Mouse (Mus musculus): Measurements from ENCODE around the gene F11.

The F11 gene

GRCm38 (mm10) chr8:45261920-45262319 lies at the start of gene F11:
F11 (minus strand) TSS chr8:45262031.
- no peak for DNase-seq (ENCODE audit: low spot score in 2 of 2)

- no peak for DNase-seq (ENCODE audit: low spot score in 2 of 2)
These were observed 49.1 kb upstream of the F11 start for GRCm38 (mm10) chr8:45310967-45311366.

GRCm38 (mm10) chr8:45308366-45308765 lies 46.5 kb upstream of the F11 start, which contains the start of gene Gm45753:
Gm45753 (minus strand) TSS chr8:45308466.
- no peak for DNase-seq (ENCODE audit: low spot score in 2 of 2)

DNA sequence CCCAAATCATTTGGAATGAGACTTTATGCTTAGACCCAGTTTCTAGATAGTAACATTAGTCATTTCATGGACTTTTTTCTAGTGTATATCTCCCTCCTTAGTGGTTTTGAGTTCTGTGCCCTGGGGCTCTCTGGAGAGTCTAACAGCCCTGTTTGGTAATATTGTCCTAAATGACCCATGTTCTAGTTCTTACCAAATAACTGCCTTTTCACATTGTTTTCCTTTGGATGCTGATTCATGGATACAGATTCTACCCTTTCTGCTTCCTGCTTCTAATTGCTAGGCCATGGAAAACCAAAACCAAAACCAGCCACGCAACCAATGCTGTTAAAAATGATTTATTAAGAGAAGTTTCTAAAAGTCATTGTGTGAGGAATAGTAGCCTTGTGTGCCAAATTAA lies 43.6 kb upstream of the F11 start:
- no peak for DNase-seq (ENCODE audit: low spot score in 2 of 2)

DNA sequence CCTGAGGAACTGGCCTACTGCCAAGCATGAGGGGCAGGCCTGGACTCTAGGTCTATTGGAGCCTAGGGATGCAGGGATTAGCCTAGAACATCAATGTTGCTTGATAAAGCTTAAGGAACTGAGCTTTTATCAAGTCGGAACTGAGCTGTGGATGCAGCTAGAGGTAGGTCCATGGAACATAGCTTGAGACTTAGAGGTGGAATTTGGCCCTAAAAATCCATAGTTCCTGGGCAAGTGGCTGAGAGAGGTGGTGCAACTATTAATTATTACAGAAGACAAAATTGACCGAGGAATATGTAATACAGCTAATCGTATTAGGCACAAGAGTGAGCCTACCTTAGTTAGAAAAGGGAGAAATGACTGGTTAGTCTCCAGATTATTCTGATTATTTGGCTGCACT lies 42.5 kb upstream of the F11 start:
- DNase-seq (ENCODE audit: low spot score in 2 of 2), result no peak

DNA sequence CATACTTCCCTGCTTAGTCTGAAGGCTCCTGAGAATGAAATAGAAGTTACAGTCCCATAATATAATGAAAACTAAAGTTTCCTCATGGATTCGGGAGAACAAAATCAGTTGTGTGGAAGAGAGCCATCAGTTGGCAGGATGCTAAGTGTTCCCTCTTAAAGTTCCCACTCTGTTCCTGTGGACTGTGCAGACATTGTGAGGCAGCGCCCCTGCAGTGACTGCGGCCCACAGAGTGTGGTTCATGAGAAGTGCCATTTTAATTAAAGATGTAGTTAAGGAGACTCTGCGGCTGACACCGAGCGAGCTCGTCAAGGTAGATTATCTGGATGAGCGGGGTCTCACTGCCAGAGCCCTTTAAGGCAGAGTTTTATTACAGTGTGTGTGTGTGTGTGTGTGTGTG lies 40.6 kb upstream of the F11 start:
- no peak for DNase-seq (ENCODE audit: low spot score in 2 of 2)

- no peak for DNase-seq (ENCODE audit: low spot score in 2 of 2)
These were observed 33.4 kb upstream of the F11 start for GRCm38 (mm10) chr8:45295276-45295675.

DNA sequence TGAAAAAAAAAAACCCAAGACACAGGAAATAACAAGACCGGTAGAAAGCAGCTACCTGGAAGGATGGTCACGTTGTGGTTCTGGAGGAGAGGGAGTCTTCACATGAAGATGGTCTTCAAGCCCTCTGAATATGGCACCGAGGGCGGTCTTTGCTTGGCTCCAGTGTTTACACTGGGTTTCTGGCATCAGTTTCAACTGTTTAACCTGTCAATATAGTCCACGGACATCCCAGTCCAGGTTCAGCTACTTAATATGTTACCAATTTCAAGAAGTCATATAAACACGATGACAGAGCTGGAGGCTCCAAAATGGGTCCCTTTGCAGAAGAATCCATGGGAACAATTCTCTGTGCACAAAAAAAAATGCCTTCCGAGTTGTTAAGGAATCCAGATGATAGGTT lies 32.9 kb upstream of the F11 start, which contains the start of gene Klkb1:
Gene Klkb1 (minus strand): TSS at position 173 of the 400 bp plus-strand sequence.
- DNase-seq (ENCODE audit: low spot score in 2 of 2), result no peak

GRCm38 (mm10) chr8:45291790-45292189 lies 30.0 kb upstream of the F11 start:
- no peak for DNase-seq (ENCODE audit: low spot score in 2 of 2)

DNA sequence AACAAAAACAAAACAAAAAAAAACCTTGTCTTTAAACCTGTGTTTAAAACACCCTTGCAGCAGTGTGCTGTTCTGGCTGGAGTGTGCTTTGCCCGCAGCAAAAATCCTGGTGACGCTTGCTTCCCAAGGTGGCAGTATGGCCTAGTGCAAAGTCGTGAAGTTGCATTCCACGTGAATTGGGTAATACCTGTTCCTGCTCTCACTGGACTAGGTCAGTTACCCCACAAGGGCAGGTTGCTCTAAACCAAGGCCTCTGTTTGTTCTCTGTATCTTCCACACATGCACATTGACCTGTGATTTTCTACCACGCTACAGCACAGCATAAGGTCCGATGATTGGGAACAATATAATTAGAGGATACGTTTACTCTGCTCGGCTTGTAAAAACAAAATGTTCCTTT lies 19.8 kb upstream of the F11 start:
- DNase-seq (ENCODE audit: low spot score in 2 of 2), result no peak

- no peak for DNase-seq (ENCODE audit: low spot score in 2 of 2)
These were observed 15.6 kb upstream of the F11 start for GRCm38 (mm10) chr8:45277453-45277852.

- DNase-seq (ENCODE audit: low spot score in 2 of 2), result no peak
These were observed 12.5 kb upstream of the F11 start for GRCm38 (mm10) chr8:45274317-45274716.

DNA sequence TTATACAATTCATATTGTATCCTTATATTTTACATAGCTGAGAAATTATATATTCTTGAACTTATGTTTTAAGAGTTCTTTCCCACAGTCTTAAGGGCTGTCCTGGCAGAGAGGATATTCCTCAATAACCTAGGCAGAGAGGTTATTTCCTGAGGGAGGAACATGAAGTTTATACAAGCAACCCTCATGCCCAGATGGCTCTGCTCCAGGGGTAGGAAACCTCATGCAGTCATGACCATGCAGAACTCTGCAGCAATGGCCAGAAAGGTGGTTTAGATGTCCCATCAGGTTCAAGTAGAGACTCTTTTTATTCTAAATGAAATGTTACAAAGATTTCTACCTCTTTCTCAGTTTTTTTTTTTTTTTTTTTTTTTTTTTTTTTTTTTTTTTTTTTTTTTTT lies 7.2 kb upstream of the F11 start:
- no peak for DNase-seq (ENCODE audit: low spot score in 2 of 2)

DNA sequence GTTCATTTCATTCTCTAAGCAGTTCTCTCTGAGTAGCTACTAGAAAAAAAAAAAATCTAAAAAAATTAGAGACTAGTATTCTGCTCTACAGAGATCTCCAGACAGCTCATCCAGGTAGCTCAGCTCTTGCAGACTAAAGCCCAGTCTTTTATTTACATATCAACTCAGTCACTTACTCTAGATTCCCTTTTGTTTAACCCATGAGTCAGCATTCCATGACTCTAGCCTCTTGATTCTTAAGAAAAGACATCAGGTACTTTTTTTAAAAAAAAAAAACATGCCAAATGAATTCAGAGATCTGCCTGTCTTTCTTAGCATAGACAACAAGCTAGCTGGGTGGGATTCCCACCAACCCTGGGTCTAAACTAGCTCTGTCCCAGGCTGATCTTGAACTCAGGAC lies 6.7 kb upstream of the F11 start:
- DNase-seq (ENCODE audit: low spot score in 2 of 2), result no peak

DNA sequence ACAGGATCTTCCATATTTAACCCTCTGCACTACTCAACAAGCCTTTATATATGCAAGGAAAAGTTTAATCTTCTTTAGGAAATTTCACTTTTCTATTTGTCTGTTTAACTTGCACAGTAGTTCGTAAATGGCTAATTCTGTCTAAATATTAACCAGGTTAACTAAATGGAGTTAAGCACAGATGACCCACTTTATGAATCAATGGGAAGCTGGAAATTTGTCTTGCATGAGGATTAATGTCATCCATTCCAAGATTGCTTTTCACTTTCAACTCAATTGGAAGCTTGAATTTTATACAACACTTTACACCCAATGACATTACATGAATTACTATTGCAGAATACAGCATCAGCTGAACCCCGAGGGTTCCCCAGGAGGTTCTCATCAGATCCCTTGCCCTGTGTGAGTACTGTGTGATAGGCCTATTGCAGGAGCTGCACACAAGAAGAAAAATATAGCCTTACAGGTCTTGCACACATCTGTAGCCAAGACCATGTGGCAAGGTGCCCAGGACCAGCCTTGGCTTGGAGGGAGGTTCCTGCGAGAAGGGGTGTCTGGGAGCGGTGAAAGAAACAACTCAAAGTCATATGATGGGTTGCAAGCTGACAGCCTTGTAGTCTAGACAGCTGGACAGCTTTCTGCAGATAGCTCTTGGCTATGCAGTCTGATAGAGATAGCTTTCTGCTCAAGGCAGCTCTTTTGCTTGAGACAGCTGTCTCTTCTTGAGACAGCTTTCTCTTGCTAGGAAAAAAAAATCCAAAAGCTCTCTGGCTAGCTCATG lies 6.0 kb upstream of the F11 start:
- no peak for DNase-seq (ENCODE audit: low spot score in 2 of 2)

DNA sequence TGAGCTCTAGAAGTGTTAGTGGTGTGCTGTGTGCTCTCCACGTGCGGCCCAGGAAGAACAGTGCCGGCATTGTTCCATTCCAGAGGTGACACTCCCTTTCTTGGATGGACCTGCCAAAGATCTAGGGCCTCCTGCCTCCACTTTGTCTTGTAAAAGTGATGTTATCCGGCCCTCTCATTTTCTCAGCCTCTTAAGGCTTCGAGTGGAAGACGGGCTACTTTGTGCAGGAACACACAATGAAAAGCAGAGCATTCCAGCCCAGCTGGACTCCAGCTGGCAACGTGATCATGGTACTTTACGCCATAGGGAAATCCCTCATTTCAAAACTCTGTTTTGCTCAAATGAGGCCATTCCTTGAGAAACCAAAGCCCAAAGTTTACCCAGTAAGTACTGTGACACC lies 5.2 kb upstream of the F11 start:
- DNase-seq (ENCODE audit: low spot score in 2 of 2), result no peak

- DNase-seq (ENCODE audit: low spot score in 2 of 2), result no peak
These were observed 3.1 kb upstream of the F11 start for GRCm38 (mm10) chr8:45264918-45265317.

- DNase-seq (ENCODE audit: low spot score in 2 of 2), result no peak
These were observed 1.0 kb upstream of the F11 start for GRCm38 (mm10) chr8:45262851-45263250.

DNA sequence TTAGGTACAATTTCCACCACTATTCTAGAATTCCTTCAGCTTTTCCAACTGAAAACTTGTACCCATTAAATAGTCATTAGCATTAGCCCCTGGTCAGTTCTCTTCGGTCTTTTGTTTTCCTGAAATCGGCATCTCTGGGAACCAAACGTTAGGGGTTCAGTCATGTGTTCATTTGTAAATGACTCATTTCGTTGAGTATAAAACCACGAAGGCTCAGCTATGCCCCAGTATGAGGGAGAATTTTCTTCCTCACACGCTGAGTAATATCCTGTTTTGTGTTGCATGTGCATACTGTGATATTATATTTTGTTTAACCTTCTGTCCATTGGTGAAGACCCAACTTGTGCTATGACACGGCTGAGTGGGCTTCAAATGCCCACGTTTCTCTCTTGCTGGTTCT lies 3.4 kb downstream of the F11 start:
- no peak for DNase-seq (ENCODE audit: low spot score in 2 of 2)

DNA sequence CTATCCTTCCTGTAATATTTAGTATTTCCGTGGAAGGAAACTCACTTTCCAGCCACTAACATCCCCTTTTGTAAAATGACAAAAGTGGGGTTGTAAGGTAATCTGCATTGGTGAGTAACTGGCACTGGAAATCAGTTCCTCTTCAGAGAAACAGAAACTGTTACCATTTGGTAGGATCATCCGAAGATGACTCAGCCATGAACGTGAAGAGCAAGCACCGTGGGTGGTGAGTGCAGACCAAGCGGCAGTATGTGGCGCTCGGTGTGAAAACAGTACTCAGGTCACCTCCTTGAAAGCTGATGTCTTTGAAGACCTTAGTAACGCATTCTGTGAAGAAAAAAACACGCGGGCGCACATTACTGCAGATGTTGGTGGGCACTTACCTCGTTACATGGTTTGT lies 6.8 kb downstream of the F11 start:
- DNase-seq (ENCODE audit: low spot score in 2 of 2), result no peak

DNA sequence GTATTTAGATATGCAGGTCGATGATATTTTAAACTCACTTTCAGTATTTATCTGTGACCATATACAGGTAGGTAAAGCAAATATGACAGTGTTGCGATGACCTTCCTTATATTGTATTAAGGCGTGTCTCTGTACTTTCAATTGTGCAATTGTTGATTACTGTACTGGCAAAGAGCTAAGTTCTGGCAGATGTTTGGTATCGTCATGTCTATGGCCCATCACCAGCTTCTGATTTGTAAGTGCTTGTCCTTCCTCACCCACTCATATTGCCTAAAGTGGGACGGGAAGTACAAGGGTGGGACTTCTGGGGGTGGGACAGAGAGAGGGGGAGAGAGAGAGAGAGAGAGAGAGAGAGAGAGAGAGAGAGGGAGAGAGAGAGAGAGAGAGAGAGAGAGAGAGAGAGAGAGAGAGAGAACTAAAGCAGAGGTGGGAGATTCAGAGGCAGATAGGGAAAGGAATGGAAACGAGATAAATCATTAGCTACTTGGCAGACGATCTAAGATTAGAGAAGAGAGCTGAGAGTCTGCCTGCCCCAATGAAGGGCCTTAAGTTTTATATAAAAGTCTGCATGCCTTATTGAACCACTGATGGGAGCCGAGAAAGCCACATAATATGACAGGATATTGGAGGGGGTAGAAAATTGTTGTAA lies 7.5 kb downstream of the F11 start:
- DNase-seq (ENCODE audit: low spot score in 2 of 2), result no peak

DNA sequence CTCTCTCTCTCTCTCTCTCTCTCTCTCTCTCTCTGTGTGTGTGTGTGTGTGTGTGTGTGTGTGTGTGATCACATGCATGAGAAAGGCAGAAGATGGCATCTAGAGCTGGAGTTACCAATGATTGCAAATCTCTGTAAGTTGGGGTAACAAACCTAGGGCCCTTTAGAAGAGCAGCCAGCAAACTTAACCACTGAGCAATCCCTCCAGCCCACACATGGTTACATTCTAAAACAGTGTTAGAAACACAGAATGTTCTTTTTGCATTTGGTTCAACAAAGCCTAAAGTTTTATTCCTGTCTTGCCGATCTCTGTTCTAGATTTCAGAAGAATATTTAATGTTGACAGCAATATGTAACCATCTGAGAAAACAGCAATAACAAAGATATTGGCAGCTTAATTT lies 8.2 kb downstream of the F11 start:
- no peak for DNase-seq (ENCODE audit: low spot score in 2 of 2)

- no peak for DNase-seq (ENCODE audit: low spot score in 2 of 2)
These were observed 8.7 kb downstream of the F11 start for GRCm38 (mm10) chr8:45253111-45253510.
